Mouse (Mus musculus) bone marrow macrophage, adult 2 months (primary cell): Measurements from ENCODE around the gene Neurod2.

Experiments
- CTCF ChIP-seq: IDR thresholded peaks from 2 replicates; pipeline ENCODE4 v1.5.1; 2012; ENCODE audit warnings: low read depth, mild to moderate bottlenecking, low read length, moderate library complexity
- POLR2A ChIP-seq: IDR thresholded peaks from 2 replicates; pipeline ENCODE4 v1.6.1; 2012; ENCODE audit warnings: mild to moderate bottlenecking, low read depth, low read length, borderline replicate concordance

DNA sequence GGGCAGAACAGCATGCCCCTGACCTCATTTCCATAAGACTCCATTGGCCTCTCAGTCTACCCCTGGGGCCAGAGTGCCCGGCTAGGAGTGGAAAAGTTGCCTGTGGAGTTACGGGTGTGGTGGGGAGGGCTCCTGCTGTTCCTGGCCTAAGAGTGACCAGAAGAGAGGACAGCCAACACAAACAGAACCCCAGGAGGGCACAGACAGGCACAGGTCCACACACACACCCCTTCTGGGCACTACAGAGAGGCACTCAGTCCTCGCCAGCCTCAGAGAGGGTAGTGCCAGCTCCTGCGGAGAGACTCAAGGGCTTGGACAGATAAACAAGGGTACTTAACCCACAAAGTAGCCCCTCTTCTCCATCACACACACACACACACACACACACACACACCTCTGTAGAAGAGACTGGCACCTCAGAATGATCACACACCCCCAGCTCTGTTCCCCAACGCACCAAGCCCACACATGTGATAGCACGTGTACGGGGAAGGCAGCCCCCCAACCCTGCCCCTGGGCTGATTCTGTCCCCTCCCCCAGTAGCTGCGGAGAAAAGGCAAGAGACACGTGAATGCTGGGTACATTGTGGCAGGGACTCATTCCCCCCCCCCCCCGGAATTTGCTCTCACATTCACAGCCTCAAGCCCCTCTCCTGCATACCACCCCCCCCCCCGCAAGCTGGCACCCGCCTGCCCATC, 18.1 kb upstream of the Neurod2 start:
- TF ChIP-seq CTCF (no peak), POLR2A (no peak)
